Mouse (Mus musculus) cerebellum, adult 9-10 months (tissue): ENCODE measurements around the gene Iqgap3.

Source experiments
- DNase-seq: peaks from one replicate; pipeline ENCODE4 v3.0.0; 2022

Gene Iqgap3

DNA sequence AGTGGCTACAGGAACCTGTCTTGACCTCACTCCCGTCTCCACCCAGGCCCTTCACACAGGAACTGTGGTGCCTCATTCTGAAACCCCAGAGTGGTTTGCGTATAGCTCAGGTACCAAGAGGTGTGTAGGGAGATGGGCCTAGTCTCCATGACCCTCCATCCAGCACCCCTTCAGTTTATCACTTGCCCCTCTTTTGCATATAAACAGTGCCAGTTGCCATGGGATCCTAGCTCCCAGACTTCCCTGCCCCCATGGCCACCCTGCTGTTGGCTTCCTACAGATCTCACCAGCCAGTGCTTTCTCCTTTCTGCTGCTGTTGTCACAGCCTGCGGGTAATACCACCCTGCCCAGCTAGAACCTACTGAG is 69.2 kb downstream of the Iqgap3 start:
- DNase-seq: no peak

- DNase-seq: peak; percentile 85
Measured at GRCm38 (mm10) chr3:88152056-88152455, 70.3 kb downstream of the Iqgap3 start.

GRCm38 (mm10) chr3:88153290-88154011 is 71.7 kb downstream of the Iqgap3 start:
- DNase-seq: no peak

GRCm38 (mm10) chr3:88154236-88154635 is 72.5 kb downstream of the Iqgap3 start:
- DNase-seq: no peak

GRCm38 (mm10) chr3:88156817-88157216 is 75.0 kb downstream of the Iqgap3 start:
- DNase-seq: no peak

- no peak for DNase-seq
Measured at GRCm38 (mm10) chr3:88157771-88158597, 76.2 kb downstream of the Iqgap3 start.

DNA sequence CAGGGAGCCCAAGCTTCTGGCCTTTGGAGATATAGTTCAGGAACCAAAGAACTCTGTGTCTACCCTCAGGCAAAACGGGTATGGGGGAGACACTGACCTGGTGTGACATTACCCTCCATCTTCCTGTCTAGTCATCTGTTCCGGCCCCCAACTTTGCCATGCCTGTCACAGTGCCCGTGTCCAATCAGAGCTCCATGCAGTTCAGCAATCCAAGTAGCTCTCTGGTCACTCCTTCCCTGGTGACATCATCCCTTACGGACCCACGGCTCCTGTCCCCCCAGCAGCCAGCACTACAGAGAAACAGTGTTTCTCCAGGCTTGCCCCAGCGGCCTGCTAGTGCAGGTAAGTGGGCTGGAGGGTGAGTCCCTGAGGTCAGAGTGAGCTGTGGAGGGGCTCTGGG is 77.2 kb downstream of the Iqgap3 start:
- no peak for DNase-seq

- DNase-seq: no peak
Measured at GRCm38 (mm10) chr3:88160856-88161255, 79.1 kb downstream of the Iqgap3 start.

DNA sequence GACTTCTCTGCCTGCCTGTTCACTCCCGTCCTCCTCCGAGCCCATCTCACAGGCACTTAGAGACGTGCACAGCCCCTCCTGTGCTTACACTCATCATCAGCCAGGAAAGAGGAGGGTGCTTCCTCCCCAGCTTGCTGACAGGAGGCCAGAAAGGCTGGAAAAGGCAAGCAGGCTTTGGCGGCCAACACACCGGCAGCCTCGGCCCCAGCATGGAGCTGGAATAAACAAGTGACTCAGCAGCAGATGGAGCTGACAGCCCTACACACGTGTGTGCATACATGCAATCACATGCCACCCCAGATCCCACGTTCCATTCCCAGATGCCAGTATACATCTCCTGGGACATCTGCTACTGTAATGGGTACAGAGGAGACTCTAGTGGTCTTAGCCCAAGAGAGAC is 80.5 kb downstream of the Iqgap3 start:
- peak; percentile 93 for DNase-seq

- no peak for DNase-seq
Measured at GRCm38 (mm10) chr3:88162811-88163210, 81.0 kb downstream of the Iqgap3 start.

DNA sequence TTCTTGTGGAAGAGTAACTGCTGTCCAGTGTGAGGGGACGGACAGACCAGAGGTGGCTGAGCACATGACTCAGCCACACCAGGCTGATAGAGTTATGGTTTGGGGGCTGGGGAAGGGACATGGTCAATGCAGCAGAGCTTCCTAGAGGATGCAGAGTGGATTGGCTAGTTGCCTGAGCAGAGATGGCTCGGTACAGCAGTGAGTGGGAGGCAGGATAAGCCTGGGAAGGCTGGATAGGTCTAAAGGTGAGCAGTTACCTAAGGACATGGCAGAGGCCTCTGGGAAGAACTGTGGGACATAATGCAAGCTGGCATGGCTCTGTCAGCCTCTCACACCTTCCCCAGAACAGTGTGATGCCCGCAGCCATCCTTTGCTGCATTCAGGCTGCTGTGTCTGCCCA is 82.1 kb downstream of the Iqgap3 start:
- DNase-seq: no peak

GRCm38 (mm10) chr3:88164263-88164662 is 82.5 kb downstream of the Iqgap3 start:
- no peak for DNase-seq

DNA sequence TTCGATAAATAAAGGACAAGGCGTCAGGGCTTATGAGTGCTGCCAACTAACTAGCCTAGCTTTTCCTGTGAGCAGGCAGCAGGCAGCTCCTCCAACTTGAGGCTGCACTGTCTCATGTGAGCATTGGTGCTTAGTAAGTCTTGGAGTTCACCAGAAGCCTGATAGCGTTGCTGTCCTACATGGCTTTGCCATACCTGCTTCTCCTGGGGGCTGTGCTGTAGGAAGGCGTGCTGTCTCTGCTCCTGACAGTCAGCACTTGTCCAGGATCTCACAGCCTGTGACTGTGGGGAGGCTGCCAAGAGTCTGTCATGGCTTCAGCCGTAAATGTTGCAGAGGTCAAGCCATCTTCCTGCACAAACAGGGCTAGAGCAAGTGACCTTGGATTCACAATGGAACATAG is 84.3 kb downstream of the Iqgap3 start:
- no peak for DNase-seq

- DNase-seq: no peak
Measured at GRCm38 (mm10) chr3:88170361-88170760, 88.6 kb downstream of the Iqgap3 start.
